Mouse (Mus musculus) embryonic facial prominence, embryonic 13.5 days (tissue): ENCODE measurements around the gene Dnaaf5. TPM values are rescaled to one million over a fixed set of nuclear protein-coding genes. Genes with fewer than 3 reads are reported as not detected.
A peak's percentile ranks its signal among the peaks of the same experiment; 100 is the strongest.

ENCODE experiments used
- ATAC-seq: fragments of 200-750 bp; cut with Nextera tagmentation; 2 replicates; pipeline ENCODE4 v1.8.0; 2017; ENCODE audit warnings: low read depth; ENCODE audit not compliant: insufficient number of reproducible peaks, insufficient read depth, low FRiP score, low TSS enrichment
- H3K27ac ChIP-seq: fragments of 300-500 bp; sonication (generic); 2 replicates; pipeline ENCODE4 v1.5.1; 2015; ENCODE audit warnings: moderate library complexity, mild to moderate bottlenecking, inconsistent platforms
- H3K27me3 ChIP-seq: fragments of 300-500 bp; sonication (generic); 2 replicates; pipeline ENCODE4 v1.6.1; 2015; ENCODE audit warnings: mild to moderate bottlenecking, inconsistent platforms
- H3K36me3 ChIP-seq: fragments of 300-500 bp; sonication (generic); 2 replicates; pipeline ENCODE4 v1.6.1; 2015; ENCODE audit warnings: mild to moderate bottlenecking, inconsistent platforms
- H3K4me1 ChIP-seq: fragments of 300-500 bp; sonication (generic); 2 replicates; pipeline ENCODE4 v1.6.1; 2015; ENCODE audit warnings: inconsistent platforms
- H3K4me2 ChIP-seq: fragments of 300-500 bp; sonication (generic); 2 replicates; pipeline ENCODE4 v1.6.1; 2015; ENCODE audit warnings: moderate library complexity, mild to moderate bottlenecking, inconsistent platforms
- H3K4me3 ChIP-seq: fragments of 300-500 bp; sonication (generic); 2 replicates; pipeline ENCODE4 v1.5.1; 2015; ENCODE audit warnings: mild to moderate bottlenecking, inconsistent platforms
- H3K9ac ChIP-seq: fragments of 300-500 bp; sonication (generic); 2 replicates; pipeline ENCODE4 v1.6.1; 2015; ENCODE audit warnings: mild to moderate bottlenecking, inconsistent platforms
- H3K9me3 ChIP-seq: fragments of 300-500 bp; sonication (generic); 2 replicates; pipeline ENCODE4 v1.6.1; 2016; ENCODE audit warnings: inconsistent platforms
- WGBS: fragments of 180-500 bp; shearing (Covaris S2); methylation state at CpG from one replicate; pipeline ENCODE4 v1.1.7; 2015; ENCODE audit warnings: mixed read lengths; 5-methylcytosine and 5-hydroxymethylcytosine counted together
- polyA plus RNA-seq: library from polyadenylated mRNA; unstranded; fragments of >200 nt; fragmentation: Nextera tagmentation; extraction: Ambion mirVana; gene quantifications from 2 replicates; pipeline ENCODE4 v1.2.1, GENCODE M21; 2015

Gene Dnaaf5
- polyA plus RNA-seq, 1 experiment from 2014 or later, result 4.4 TPM

DNA sequence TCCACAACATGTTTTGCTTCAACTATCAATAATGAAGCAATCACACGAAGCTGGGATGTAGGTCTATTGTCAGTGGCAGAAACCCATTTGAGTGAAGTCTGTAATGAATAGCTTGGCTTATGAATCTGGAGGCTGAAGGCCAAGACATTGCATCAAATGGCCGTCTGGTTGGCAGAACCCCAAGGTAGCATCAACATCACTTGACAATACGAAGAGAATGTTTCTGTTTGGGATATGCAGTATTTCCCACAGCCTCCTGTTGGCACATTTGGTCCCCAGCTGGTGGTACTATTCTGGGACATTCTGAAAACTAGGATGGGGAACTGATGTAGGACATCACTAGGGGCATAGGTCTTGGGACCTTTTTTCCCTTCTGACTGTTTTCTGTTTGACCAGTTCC lies 6.1 kb upstream of the Dnaaf5 start:
- Histone ChIP-seq H3K9me3 (no peaks in the 10 kb centered on the region), H3K4me1 (peaks cover 5% of the 10 kb centered on the region; the same call in 1 of the 2 replicates), H3K27ac (no peak overlapping the region), H3K36me3 (peaks cover 2% of the 10 kb centered on the region; the same call in 1 of the 2 replicates), H3K4me3 (no peak overlapping the region), H3K27me3 (no peaks in the 10 kb centered on the region), H3K4me2 (no peak overlapping the region), H3K9ac (no peak overlapping the region)
- WGBS, result 76% methylated on average over 3 of the region's 3 CpGs
- ATAC-seq, result no peak

DNA sequence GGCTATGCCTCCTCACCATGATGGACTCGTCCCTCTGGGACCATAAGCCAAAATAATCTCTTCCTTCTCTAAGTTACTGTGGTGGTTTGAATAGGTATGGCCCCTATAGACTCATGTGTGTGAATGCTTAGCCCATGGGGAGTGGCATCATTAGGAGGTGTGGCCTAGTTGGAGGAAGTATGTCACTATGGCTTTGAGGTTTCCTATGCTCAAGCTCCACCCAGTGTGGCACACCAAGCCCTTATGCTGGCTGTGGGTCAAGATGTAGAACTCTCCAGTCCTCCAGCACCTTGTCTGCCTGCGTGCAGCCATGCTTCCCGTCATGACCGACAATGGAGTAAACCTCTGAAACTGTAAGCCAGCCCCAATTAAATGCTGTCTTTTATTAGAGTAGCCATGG lies 4.3 kb upstream of the Dnaaf5 start:
- no peak for ATAC-seq
- H3K27me3 ChIP-seq, result no peaks in the 10 kb centered on the region
- H3K4me1 ChIP-seq, result peaks cover 9% of the 10 kb centered on the region
- no peak overlapping the region for H3K4me3 ChIP-seq
- 93% methylated on average over 4 of the region's 4 CpGs for WGBS
- no peaks in the 10 kb centered on the region for H3K9me3 ChIP-seq
- H3K27ac ChIP-seq, result no peak overlapping the region
- no peak overlapping the region for H3K9ac ChIP-seq
- H3K4me2 ChIP-seq, result no peak overlapping the region
- peaks cover 2% of the 10 kb centered on the region; the same call in 1 of the 2 replicates for H3K36me3 ChIP-seq

DNA sequence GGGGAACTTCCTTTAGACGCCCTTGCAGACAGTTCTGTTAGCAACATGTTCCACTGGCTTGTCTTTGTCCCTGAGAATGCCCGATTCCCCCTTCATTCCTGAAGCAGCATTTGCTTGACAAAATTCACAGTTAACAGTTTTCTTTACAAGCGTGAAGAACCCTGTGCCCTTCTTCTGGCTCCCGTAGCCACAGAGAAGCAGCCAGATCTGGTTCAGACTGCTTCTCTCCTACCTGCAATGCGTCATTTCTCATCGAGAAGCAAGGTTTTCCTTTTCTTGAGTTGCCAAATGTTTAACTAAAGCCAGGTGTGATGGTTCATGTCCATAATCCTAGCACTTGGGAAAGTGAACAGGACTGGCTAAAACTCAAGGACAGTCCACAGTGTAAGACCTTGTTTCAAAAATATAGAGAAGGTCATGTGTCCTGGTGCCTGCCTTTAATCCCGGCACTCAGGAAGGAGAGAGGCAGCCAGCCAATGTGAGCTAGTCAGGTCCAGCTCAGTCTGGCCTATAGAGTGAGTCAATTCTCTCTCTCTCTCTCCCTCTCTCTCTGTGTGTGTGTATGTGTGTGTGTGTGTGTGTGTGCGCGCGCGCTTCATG lies 3.4 kb upstream of the Dnaaf5 start:
- peaks cover 18% of the 10 kb centered on the region for H3K4me1 ChIP-seq
- no peak overlapping the region for H3K27ac ChIP-seq
- no peak for ATAC-seq
- no peak overlapping the region for H3K4me2 ChIP-seq
- no peaks in the 10 kb centered on the region for H3K9me3 ChIP-seq
- 89% methylated on average over 11 of the region's 11 CpGs for WGBS
- H3K9ac ChIP-seq, result no peak overlapping the region
- no peaks in the 10 kb centered on the region for H3K27me3 ChIP-seq
- no peak overlapping the region for H3K4me3 ChIP-seq
- H3K36me3 ChIP-seq, result peaks cover 3% of the 10 kb centered on the region; the same call in 1 of the 2 replicates

DNA sequence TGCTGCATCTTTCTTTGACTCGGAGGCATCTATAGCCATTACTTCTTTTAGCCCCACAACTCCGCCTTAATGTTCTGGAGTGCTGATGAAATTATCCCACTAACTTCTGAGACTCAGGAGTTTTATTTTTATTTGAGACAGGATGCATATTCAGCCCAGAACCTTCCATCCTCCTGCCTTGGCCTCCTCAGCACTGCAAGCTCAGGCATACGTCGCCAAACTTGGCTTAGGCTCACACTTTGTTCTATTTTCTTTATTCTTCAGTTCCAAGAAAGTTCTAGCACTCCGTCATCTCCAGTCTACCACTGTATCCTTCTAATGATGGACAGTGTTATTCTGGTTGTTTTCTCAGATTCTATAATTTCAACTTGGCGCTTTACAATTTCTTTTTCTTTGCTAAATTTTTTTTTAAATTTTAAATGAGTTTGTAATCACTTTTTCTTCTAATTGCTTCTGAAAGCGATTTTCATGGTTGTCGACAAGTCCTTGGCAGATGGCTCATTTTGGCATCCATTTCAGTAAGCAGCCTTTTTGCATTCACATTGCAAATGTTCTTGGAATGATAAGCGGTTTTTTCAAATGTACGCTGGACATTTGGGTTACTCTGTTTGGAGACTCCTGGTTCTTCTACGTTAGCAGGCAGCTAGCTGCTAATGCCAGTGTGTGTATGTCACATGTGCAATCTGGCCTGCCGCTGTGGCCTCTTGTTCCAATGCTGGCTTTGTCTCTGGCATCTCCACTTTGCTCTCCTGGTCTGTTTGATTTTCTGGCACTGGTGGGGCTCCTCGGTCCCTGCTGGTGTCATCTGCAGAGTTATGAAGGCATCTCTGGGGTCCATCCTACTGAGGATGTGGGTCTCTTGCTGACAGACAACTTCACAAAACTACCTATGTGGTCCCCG lies 2.6 kb upstream of the Dnaaf5 start:
- peaks cover 20% of the 10 kb centered on the region for H3K4me1 ChIP-seq
- no peaks in the 10 kb centered on the region for H3K9me3 ChIP-seq
- H3K36me3 ChIP-seq, result peaks cover 8% of the 10 kb centered on the region
- no peaks in the 10 kb centered on the region for H3K27me3 ChIP-seq
- no peak overlapping the region for H3K9ac ChIP-seq
- WGBS, result 92% methylated on average over 14 of the region's 14 CpGs
- no peak overlapping the region for H3K4me3 ChIP-seq
- no peak overlapping the region for H3K4me2 ChIP-seq
- no peak for ATAC-seq
- H3K27ac ChIP-seq, result no peak overlapping the region

DNA sequence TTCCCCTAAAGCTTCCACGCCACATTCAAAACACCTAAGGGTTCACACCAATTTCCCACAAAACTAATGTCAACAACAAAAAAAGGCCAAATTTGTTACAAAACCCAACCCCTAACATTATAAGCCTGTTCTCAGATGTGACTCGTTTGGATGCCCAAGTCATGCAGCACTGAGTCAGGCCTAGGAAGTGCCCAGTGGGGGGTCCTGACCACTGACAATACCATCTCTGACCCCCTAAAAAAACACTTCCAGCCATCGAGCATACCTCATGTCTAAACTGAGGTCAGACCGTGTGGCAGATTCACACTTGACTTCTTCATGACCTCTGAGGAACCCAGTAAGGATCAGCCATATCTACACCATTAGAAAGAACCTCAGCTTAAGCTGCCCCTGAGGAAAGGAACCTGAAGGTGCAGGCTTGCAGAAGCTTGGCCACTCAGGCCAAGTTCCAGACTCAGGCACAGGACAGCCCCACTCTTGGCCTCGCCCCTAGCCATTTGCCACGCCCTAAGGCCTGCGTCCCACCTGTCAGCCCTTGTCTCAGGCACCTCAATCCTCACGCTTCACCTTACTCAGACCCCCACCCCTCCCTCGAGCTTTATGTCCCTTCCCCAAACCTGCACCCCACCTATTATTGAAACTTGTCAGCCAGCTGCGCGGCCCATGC lies 884 bp upstream of the Dnaaf5 start:
- H3K27ac ChIP-seq, result 0 out of 2 replicates have a peak overlapping the region, but pooled peaks have one; percentile 30
- H3K9ac ChIP-seq, result peak overlapping the region; percentile 49; the same call in 1 of the 2 replicates
- H3K4me3 ChIP-seq, result peak overlapping the region; percentile 92
- H3K36me3 ChIP-seq, result peaks cover 25% of the 10 kb centered on the region
- peak; percentile 56 for ATAC-seq
- no peaks in the 10 kb centered on the region for H3K27me3 ChIP-seq
- H3K9me3 ChIP-seq, result no peaks in the 10 kb centered on the region
- peaks cover 20% of the 10 kb centered on the region for H3K4me1 ChIP-seq
- WGBS, result 25% methylated on average over 11 of the region's 11 CpGs
- peak overlapping the region; percentile 95 for H3K4me2 ChIP-seq

DNA sequence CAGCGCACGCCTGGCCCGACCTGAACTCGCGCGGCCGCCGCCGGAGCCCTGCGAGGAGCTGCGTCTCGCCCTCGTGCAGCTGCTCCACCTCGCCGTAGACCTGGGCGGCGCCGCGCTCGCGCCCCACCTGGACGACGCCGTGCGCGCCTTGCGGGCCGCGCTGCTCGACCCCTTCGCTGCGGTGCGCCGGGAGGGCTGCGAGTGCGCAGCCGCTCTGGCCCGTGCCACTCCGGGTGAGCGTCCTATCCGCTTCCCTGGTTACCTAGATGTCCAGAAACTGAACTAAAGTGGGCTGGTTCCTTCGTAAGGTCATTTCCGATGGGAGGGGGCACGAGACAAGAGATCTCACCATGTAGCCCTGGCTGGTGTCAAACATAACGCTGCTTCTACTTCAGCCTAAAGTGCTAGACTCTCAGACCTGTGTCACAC lies 594 bp downstream of the Dnaaf5 start:
- WGBS, result under 1% methylated on average over 45 of the region's 45 CpGs
- peak; percentile 5; the same call in 1 of the 2 replicates for ATAC-seq
- H3K9me3 ChIP-seq, result no peaks in the 10 kb centered on the region

DNA sequence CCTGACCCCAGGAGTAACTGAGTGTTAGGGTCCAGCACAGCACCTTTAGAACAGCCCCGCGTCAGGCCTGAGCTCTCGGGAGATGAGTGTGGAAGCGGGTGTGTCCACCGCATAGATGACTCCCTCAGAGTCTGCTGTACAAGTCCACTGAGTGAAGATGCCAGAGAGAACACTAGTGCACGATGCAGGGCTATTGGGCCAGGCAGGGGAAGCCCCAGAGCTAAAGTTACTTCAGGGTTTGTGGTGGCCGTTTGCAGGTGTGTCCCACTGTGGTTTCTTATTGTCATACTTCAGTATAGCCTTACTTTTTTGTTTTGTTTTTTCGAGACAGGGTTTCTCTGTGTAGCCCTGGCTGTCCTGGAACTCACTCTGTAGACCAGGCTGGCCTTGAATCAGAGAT lies 10.9 kb downstream of the Dnaaf5 start:
- no peak overlapping the region for H3K9ac ChIP-seq
- H3K4me2 ChIP-seq, result no peak overlapping the region
- no peak overlapping the region for H3K4me3 ChIP-seq
- ATAC-seq, result no peak
- H3K27ac ChIP-seq, result no peak overlapping the region
- peaks cover 74% of the 10 kb centered on the region for H3K36me3 ChIP-seq
- WGBS, result 84% methylated on average over 8 of the region's 8 CpGs
- no peaks in the 10 kb centered on the region for H3K27me3 ChIP-seq
- no peaks in the 10 kb centered on the region for H3K4me1 ChIP-seq
- H3K9me3 ChIP-seq, result no peaks in the 10 kb centered on the region

More for the DNA sequence above, 594 bp downstream of the Dnaaf5 start:
- Histone ChIP-seq H3K36me3 (peaks cover 38% of the 10 kb centered on the region), H3K4me1 (peaks cover 20% of the 10 kb centered on the region), H3K27ac (peak overlapping the region; percentile 62; the same call in 1 of the 2 replicates), H3K9ac (peak overlapping the region; percentile 88), H3K27me3 (no peaks in the 10 kb centered on the region), H3K4me2 (peak overlapping the region; percentile 95), H3K4me3 (peak overlapping the region; percentile 92)

DNA sequence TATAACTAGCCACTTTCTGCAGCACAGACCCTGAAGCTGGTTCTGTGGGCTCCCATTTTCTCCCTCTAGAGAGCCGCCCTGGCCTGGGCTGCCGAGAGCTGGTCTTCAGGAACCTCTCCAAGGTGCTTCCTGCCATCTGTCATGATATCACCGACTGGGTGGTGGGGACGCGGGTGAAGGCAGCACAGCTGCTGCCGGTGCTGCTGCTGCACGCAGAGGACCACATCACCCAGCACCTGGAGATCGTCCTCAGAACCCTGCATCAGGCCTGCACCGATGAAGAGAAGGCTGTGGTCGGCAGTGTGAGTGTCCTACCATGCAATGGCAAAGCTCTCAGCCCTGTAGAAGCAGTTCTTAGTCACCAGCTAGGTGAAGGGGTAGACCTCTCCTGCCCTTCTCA lies 11.6 kb downstream of the Dnaaf5 start:
- WGBS, result 92% methylated on average over 10 of the region's 10 CpGs
- H3K36me3 ChIP-seq, result peaks cover 74% of the 10 kb centered on the region

DNA sequence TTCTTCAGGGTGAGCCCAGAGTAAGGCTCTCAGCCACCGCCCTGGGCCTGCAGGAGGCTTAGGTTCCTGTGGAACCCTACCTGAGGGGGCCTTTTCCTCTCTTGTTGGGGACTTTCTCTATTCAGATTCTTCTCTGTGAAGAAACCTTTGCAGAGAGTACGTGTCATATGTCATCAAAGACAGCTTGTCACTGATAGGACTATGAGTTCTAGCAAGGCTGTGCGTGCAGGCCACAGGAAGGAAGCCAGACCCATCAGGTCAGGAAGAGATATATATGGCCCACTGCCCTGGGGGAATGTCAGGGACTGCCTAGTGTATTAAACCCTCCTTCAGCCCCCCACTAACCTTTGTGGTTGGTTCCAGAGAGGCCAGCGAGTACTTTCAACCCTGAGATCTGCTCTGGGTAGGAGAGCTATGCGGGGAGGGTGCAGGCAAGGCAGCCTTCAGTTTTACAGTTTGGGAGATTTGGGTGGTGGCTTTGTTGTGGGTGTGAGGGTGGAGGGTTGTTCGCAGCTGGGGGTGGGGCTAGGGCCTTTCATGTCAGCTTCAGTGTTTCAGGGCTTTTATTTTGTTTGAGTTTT lies 16.8 kb downstream of the Dnaaf5 start:
- Histone ChIP-seq H3K27me3 (no peaks in the 10 kb centered on the region), H3K4me2 (no peak overlapping the region)

More for the DNA sequence above, 11.6 kb downstream of the Dnaaf5 start:
- Histone ChIP-seq H3K27me3 (no peaks in the 10 kb centered on the region), H3K9ac (no peak overlapping the region), H3K4me3 (no peak overlapping the region), H3K4me2 (no peak overlapping the region), H3K27ac (no peak overlapping the region), H3K9me3 (no peaks in the 10 kb centered on the region), H3K4me1 (no peaks in the 10 kb centered on the region)
- ATAC-seq, result no peak

DNA sequence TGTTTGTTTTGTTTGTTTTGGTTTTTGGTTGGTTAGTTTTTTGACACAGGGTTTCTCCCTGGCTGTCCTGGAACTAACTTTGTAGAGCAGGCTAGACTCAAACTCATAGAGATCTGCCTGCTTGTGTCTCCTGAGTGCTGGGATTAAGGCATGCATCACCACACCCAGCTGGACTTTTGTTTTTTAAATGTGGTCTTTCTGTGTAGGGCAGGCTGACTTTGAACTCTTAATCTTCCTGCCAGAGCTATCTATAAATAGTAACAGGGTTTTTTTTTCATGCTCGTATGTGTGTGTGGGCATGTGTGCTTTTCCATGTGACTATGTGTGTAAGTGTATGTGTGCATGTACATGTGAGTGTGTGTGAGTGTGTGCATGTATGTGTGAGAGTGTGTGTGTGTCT lies 17.5 kb downstream of the Dnaaf5 start:
- Histone ChIP-seq H3K9me3 (no peaks in the 10 kb centered on the region), H3K27ac (no peak overlapping the region), H3K36me3 (peaks cover 91% of the 10 kb centered on the region), H3K9ac (no peak overlapping the region), H3K27me3 (no peaks in the 10 kb centered on the region), H3K4me2 (no peak overlapping the region), H3K4me1 (0 out of 2 replicates have a peak, but pooled peaks cover 3% of the 10 kb centered on the region), H3K4me3 (no peak overlapping the region)
- ATAC-seq, result no peak
- WGBS, result 81% methylated on average over 1 of the region's 1 CpGs

More for the DNA sequence above, 16.8 kb downstream of the Dnaaf5 start:
- no peak overlapping the region for H3K27ac ChIP-seq
- H3K4me1 ChIP-seq, result 0 out of 2 replicates have a peak, but pooled peaks cover 3% of the 10 kb centered on the region
- WGBS, result 90% methylated on average over 6 of the region's 6 CpGs
- no peak overlapping the region for H3K4me3 ChIP-seq
- H3K9ac ChIP-seq, result no peak overlapping the region
- no peak for ATAC-seq
- H3K36me3 ChIP-seq, result peaks cover 90% of the 10 kb centered on the region
- H3K9me3 ChIP-seq, result no peaks in the 10 kb centered on the region

DNA sequence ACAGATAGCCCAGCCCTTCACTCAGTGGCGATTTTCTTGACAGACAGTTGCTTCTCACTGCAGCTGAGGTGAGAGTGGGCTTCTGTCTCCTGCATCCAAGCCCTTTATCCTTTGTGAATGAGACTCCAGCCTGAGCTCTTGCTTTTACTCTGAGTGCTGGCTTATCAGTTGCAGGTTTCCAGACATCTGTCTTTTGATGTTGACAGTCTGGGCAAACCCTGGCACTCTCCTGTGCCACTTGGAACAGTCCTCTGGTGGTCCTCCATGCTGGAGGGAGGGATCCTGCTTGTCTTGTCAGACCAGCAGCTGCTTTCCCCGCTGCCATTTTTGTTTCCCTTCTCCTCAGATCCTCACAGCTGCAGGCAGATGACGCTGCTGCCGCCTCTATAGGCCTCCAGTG lies 21.9 kb downstream of the Dnaaf5 start:
- Histone ChIP-seq H3K9me3 (no peaks in the 10 kb centered on the region), H3K4me1 (0 out of 2 replicates have a peak, but pooled peaks cover 7% of the 10 kb centered on the region), H3K9ac (no peak overlapping the region), H3K4me2 (no peak overlapping the region), H3K27me3 (no peaks in the 10 kb centered on the region), H3K27ac (no peak overlapping the region), H3K36me3 (peaks cover 74% of the 10 kb centered on the region), H3K4me3 (no peak overlapping the region)
- WGBS, result 91% methylated on average over 4 of the region's 4 CpGs
- ATAC-seq, result no peak
